Mouse (Mus musculus): ENCODE results near the gene Slc4a8.

DNA sequence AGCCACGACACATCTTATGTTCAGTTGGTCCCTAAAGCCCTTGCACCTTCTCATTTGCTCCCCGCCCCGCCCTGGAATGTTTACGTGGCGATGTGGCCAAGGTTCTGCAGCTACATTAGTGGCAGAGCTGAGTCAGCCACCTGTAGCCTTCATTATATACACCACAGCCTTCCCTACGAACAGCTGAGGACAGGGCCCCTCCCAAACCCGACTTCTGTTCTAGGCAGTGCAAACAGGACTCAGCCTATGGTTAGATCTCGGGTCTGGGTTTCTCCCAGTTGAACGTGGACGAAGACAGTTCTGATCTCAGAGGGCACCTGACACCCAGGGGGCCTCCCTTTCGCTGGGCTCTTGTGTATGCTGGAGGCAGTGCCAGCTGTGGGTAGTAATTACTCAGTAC, 33.7 kb upstream of the Slc4a8 start:
- TF ChIP-seq REST (IDR thresholded peaks at IDR 0.05; ENCODE audit: insufficient read depth, insufficient read length) (no peak), POLR2A (IDR thresholded peaks at IDR 0.05; ENCODE audit: insufficient read length, low read depth) (no peak), USF1 (IDR thresholded peaks at IDR 0.05; ENCODE audit: low read depth) (no peak), TCF3 (IDR thresholded peaks at IDR 0.05; ENCODE audit: insufficient read length, low read depth) (no peak), MYOG (IDR thresholded peaks at IDR 0.05; ENCODE audit: control insufficient read depth in 1 of 3, insufficient read depth in 1 of 3, insufficient read length in 2 of 3, low read depth in 2 of 3) (peak; percentile 4 to 84 (median 59)), MYOD1 (IDR thresholded peaks at IDR 0.05; ENCODE audit: control insufficient read depth in 1 of 3, insufficient read length in 2 of 3, low read depth in 2 of 3) (peak in 2 of 3 experiments; percentile 51 to 89), TCF12 (IDR thresholded peaks at IDR 0.05; ENCODE audit: insufficient read depth, poor library complexity, severe bottlenecking) (peak; percentile 21), E2F4 (IDR thresholded peaks at IDR 0.05; ENCODE audit: insufficient read depth) (no peak), POLR2AphosphoS2 (IDR thresholded peaks at IDR 0.05; ENCODE audit: insufficient read length, low read depth) (no peak)
